Mouse (Mus musculus) CH12.LX (cell line): Measurements from ENCODE around the gene Arih1. TPM values are rescaled to one million over a fixed set of nuclear protein-coding genes. Genes with fewer than 3 reads are reported as not detected.
A peak's percentile ranks its signal among the peaks of the same experiment; 100 is the strongest.

Experiments
- DNase-seq: peaks from one replicate; pipeline ENCODE4 v3.0.0-alpha.2; 2013; ENCODE audit errors: extremely low read depth
- H3K27ac ChIP-seq: 2 replicates; pipeline ENCODE4 v1.5.1; 2012; ENCODE audit warnings: low read depth, mild to moderate bottlenecking, control low read depth, moderate library complexity; ENCODE audit not compliant: insufficient read depth
- H3K27me3 ChIP-seq: replicated peaks from 2 replicates; pipeline ENCODE3; 2012; ENCODE audit warnings: inconsistent platforms
- H3K36me3 ChIP-seq, 2 experiments: replicated peaks in 1 of 2; 2 replicates each; pipeline versions ENCODE3 to v1.6.1; 2012; ENCODE audit warnings: inconsistent platforms in 1 of 2, low read length in 1 of 2, mild to moderate bottlenecking in 1 of 2, mixed read lengths in 1 of 2, moderate library complexity in 1 of 2; ENCODE audit not compliant: control insufficient read depth in 1 of 2, insufficient read depth in 1 of 2
- H3K4me1 ChIP-seq, 2 experiments: 2 replicates each; pipeline ENCODE4 v1.6.1; 2012; ENCODE audit warnings: inconsistent platforms in 1 of 2, moderate library complexity in 1 of 2; ENCODE audit not compliant: insufficient read depth in 2 of 2, control insufficient read depth in 1 of 2
- H3K4me2 ChIP-seq: 2 replicates; pipeline ENCODE4 v1.6.1; 2012; ENCODE audit warnings: low read depth, mild to moderate bottlenecking, control low read depth; ENCODE audit not compliant: poor library complexity, insufficient read depth, severe bottlenecking
- H3K4me3 ChIP-seq, 3 experiments: fragments of 150-350 bp in 1 of 3; sonication (generic) in 1 of 3; replicated peaks in 1 of 3; 2 replicates each; pipeline versions ENCODE3 to v1.5.1; 2011 to 2012; ENCODE audit warnings: low read depth in 2 of 3, low read length in 2 of 3, mild to moderate bottlenecking in 2 of 3, moderate library complexity in 2 of 3, control low read depth in 1 of 3, improper control_type of control experiment in 1 of 3, inconsistent platforms in 1 of 3, mixed read lengths in 1 of 3; ENCODE audit not compliant: poor library complexity in 1 of 3
- H3K79me2 ChIP-seq: replicated peaks from 2 replicates; pipeline ENCODE4 v1.6.1; 2012; ENCODE audit warnings: mild to moderate bottlenecking, moderate library complexity; ENCODE audit not compliant: control insufficient read depth, poor library complexity, insufficient read depth, severe bottlenecking; ENCODE audit errors: extremely low read depth
- H3K9ac ChIP-seq: 2 replicates; pipeline ENCODE4 v1.6.1; 2012; ENCODE audit warnings: low read depth, mild to moderate bottlenecking, control low read depth, moderate library complexity; ENCODE audit not compliant: insufficient read depth
- H3K9me3 ChIP-seq: replicated peaks from 2 replicates; pipeline ENCODE3; 2012; ENCODE audit warnings: low read length, inconsistent platforms, mixed read lengths
- CHD2 ChIP-seq: IDR thresholded peaks from 2 replicates; pipeline ENCODE4 v1.6.1; 2011; ENCODE audit warnings: low read length, improper control_type of control experiment
- CTCF ChIP-seq, 2 experiments: IDR thresholded peaks in 1 of 2; conservative IDR thresholded peaks in 1 of 2; 2 replicates each; pipeline ENCODE4 v1.5.1; 2011 to 2012; ENCODE audit warnings: low read depth in 2 of 2, low read length in 2 of 2, improper control_type of control experiment in 1 of 2, inconsistent platforms in 1 of 2, mild to moderate bottlenecking in 1 of 2, moderate library complexity in 1 of 2
- EP300 ChIP-seq: IDR thresholded peaks from 2 replicates; pipeline ENCODE4 v1.6.1; 2011; ENCODE audit warnings: low read length, improper control_type of control experiment
- IRF4 ChIP-seq: IDR thresholded peaks from 2 replicates; pipeline ENCODE4 v1.6.1; 2014; ENCODE audit warnings: low read depth, mild to moderate bottlenecking, inconsistent platforms, low read length, improper control_type of control experiment
- JUN ChIP-seq: IDR thresholded peaks from 2 replicates; pipeline ENCODE4 v1.6.1; 2011; ENCODE audit warnings: low read depth, mild to moderate bottlenecking, low read length, improper control_type of control experiment, moderate library complexity; ENCODE audit not compliant: insufficient read depth
- JUND ChIP-seq: conservative IDR thresholded peaks from 2 replicates; pipeline ENCODE4 v1.6.1; 2011; ENCODE audit warnings: low read depth, low read length, improper control_type of control experiment
- MAFK ChIP-seq: IDR thresholded peaks from 2 replicates; pipeline ENCODE4 v1.6.1; 2011; ENCODE audit warnings: low read length, improper control_type of control experiment; ENCODE audit not compliant: insufficient replicate concordance
- MAX ChIP-seq: IDR thresholded peaks from 2 replicates; pipeline ENCODE4 v1.6.1; 2011; ENCODE audit warnings: low read length, improper control_type of control experiment
- NRF1 ChIP-seq: IDR thresholded peaks from 2 replicates; pipeline ENCODE4 v1.6.1; 2014; ENCODE audit warnings: low read depth, mild to moderate bottlenecking, inconsistent platforms, low read length, improper control_type of control experiment, moderate library complexity
- POLR2A ChIP-seq: IDR thresholded peaks from 2 replicates; pipeline ENCODE4 v1.6.1; 2011; ENCODE audit warnings: low read depth, mild to moderate bottlenecking, improper control_type of control experiment, low read length
- SIN3A ChIP-seq: IDR thresholded peaks from 2 replicates; pipeline ENCODE4 v1.6.1; 2012; ENCODE audit warnings: low read length, improper control_type of control experiment, inconsistent platforms
- SMC3 ChIP-seq: IDR thresholded peaks from 2 replicates; pipeline ENCODE4 v1.6.1; 2011; ENCODE audit warnings: low read depth, low read length, improper control_type of control experiment
- TBP ChIP-seq: conservative IDR thresholded peaks from 2 replicates; pipeline ENCODE4 v1.6.1; 2011; ENCODE audit warnings: low read depth, low read length, improper control_type of control experiment
- TCF12 ChIP-seq: IDR thresholded peaks from 2 replicates; pipeline ENCODE4 v1.6.1; 2014; ENCODE audit warnings: low read depth, mild to moderate bottlenecking, inconsistent platforms, low read length, improper control_type of control experiment
- USF1 ChIP-seq: IDR thresholded peaks from 2 replicates; pipeline ENCODE4 v1.6.1; 2014; ENCODE audit warnings: low read depth, mild to moderate bottlenecking, inconsistent platforms, low read length, improper control_type of control experiment
- USF2 ChIP-seq: conservative IDR thresholded peaks from 2 replicates; pipeline ENCODE4 v1.6.1; 2011; ENCODE audit warnings: low read depth, low read length, improper control_type of control experiment
- ZC3H11A ChIP-seq: IDR thresholded peaks from 2 replicates; pipeline ENCODE4 v1.6.1; 2012; ENCODE audit warnings: low read depth, mild to moderate bottlenecking, inconsistent platforms, low read length, improper control_type of control experiment
- ZKSCAN1 ChIP-seq: IDR thresholded peaks from 2 replicates; pipeline ENCODE4 v1.6.1; 2012; ENCODE audit warnings: low read depth, inconsistent platforms, low read length, improper control_type of control experiment, borderline replicate concordance
- ZMIZ1 ChIP-seq: IDR thresholded peaks from 2 replicates; pipeline ENCODE4 v1.6.1; 2012; ENCODE audit warnings: low read depth, mild to moderate bottlenecking, inconsistent platforms, low read length, improper control_type of control experiment
- ZNF384 ChIP-seq: IDR thresholded peaks from 2 replicates; pipeline ENCODE4 v1.6.1; 2012; ENCODE audit warnings: low read depth, low read length, improper control_type of control experiment, inconsistent platforms
- dilution Hi-C: fragments of 300-500 bp; cut with MboI; formaldehyde crosslinking; loops from 2 replicates; pipeline ENCODE4 v1.14.3; 2020; ENCODE audit warnings: low sequenced_read_pairs; ENCODE audit not compliant: extremely low pct_unique_long_range_greater_than_20kb, extremely low pct_ligation_motif_present
- in situ Hi-C: fragments of 300-500 bp; cut with MboI; formaldehyde crosslinking; loops from 3 replicates; pipeline ENCODE4 v1.14.3; 2019; ENCODE audit warnings: low sequenced_read_pairs, low pct_ligation_motif_present, low pct_unique_long_range_greater_than_20kb, mixed read lengths
- polyA plus RNA-seq: library from polyadenylated mRNA; unstranded; fragments of >175 nt; gene quantifications from 2 replicates; pipeline ENCODE4 v1.2.1, GENCODE M21; 2012; ENCODE audit warnings: low read depth; ENCODE audit not compliant: insufficient read length
- total RNA-seq, 2 experiments: library from RNA; depleted of rRNA; stranded (reverse); fragments of 300-350 nt in 1 of 2; fragments of >200 nt in 1 of 2; gene quantifications; 2 replicates each; pipeline ENCODE4 v1.2.3; 2012 to 2014

Arih1 gene
- total and polyA plus RNA-seq, 3 experiments: 38.7 to 68.7 (median 52.4) TPM

DNA sequence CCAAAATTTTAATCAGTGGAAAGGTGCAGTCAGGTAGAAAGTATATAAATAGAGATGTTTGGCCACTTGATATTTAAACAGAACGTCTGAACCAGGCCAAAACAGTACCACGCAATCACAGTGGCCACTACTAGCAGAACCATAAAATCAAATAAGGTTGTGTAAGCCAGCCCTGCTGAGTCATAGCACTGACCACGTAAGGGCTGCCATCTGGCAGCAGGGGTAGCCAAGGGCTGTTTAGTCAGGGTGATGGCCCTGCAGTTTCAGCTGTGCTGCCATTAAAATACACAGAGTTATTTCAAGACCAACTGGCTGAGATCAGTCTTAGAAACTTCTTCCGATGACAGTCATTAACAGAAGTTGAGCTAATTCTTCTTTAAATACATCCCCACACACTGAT is 47.5 kb upstream of the Arih1 start:
- Histone ChIP-seq H3K27ac (no peak overlapping the region), H3K79me2 (no peaks in the 10 kb centered on the region), H3K27me3 (no peaks in the 10 kb centered on the region), H3K9me3 (no peaks in the 10 kb centered on the region), H3K36me3 (no peaks in the 10 kb centered on the region), H3K4me1 (peaks cover 10 to 43% of the 10 kb centered on the region in 2 experiments), H3K4me2 (no peak overlapping the region), H3K9ac (no peak overlapping the region), H3K4me3 (no peak overlapping the region)
- TF ChIP-seq MAFK (peak; percentile 9; the same call in 1 of the 2 replicates), EP300 (0 out of 2 replicates have a peak, but pooled peaks have one; percentile 15), TBP (no peak)
- no peak for DNase-seq
- dilution Hi-C loops: no loop called here
- in situ Hi-C loops: no loop called here

DNA sequence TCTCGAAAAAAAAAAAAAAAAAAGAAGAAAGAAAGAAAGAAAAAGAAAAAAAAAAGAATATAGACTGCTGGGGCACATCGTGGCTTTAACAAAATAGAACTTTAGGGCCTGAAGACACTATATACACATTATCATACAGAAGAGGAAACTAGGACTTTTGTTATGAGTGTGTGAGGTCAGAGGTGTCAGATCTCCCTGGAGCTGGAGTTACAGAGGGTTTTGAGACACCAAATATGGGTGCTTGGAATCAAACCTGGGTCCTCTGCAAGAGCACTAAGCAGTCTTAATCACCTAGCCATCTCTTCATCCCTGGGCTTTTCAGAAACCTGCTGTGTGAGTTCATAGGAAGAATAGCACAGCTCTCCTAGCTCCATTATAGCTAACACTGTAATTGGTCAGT is 47.0 kb upstream of the Arih1 start:
- dilution Hi-C loops (no loop called here), in situ Hi-C loops (no loop called here)
- Histone ChIP-seq H3K27me3 (no peaks in the 10 kb centered on the region), H3K27ac (no peak overlapping the region), H3K4me1 (peaks cover 10 to 43% of the 10 kb centered on the region in 2 experiments), H3K79me2 (no peaks in the 10 kb centered on the region), H3K36me3 (no peaks in the 10 kb centered on the region), H3K9me3 (no peaks in the 10 kb centered on the region), H3K4me2 (no peak overlapping the region), H3K9ac (no peak overlapping the region), H3K4me3 (no peak overlapping the region)
- TF ChIP-seq ZMIZ1 (no peak), ZC3H11A (no peak), NRF1 (no peak), TCF12 (no peak), SMC3 (no peak), ZKSCAN1 (no peak), JUN (peak; percentile 43; the same call in 1 of the 2 replicates), ZNF384 (no peak), MAX (no peak), SIN3A (no peak), POLR2A (no peak), IRF4 (peak; percentile 61; the same call in 1 of the 2 replicates), CHD2 (no peak), MAFK (no peak), USF1 (no peak), USF2 (no peak), CTCF (conservative IDR thresholded peaks at IDR 0.05 in 1 of 2, IDR thresholded peaks at IDR 0.05 in 1 of 2; ENCODE audit: low read depth in 2 of 2, low read length in 2 of 2) (no peak), JUND (0 out of 2 replicates have a peak, but pooled peaks have one; percentile 60), TBP (no peak), EP300 (no peak)
- DNase-seq: no peak
